Mouse (Mus musculus) embryonic fibroblast, embryonic 13.5 days (primary cell): ENCODE data around the gene Hist1h1c.

Source experiments
- CTCF ChIP-seq: IDR thresholded peaks from 2 replicates; pipeline ENCODE4 v1.5.1; 2011; ENCODE audit warnings: mild to moderate bottlenecking, control low read depth, low read length, moderate library complexity, borderline replicate concordance; ENCODE audit not compliant: insufficient read depth
- POLR2A ChIP-seq: IDR thresholded peaks from 2 replicates; pipeline ENCODE4 v1.6.1; 2011; ENCODE audit warnings: low read depth, mild to moderate bottlenecking, control low read depth, low read length, moderate library complexity

DNA sequence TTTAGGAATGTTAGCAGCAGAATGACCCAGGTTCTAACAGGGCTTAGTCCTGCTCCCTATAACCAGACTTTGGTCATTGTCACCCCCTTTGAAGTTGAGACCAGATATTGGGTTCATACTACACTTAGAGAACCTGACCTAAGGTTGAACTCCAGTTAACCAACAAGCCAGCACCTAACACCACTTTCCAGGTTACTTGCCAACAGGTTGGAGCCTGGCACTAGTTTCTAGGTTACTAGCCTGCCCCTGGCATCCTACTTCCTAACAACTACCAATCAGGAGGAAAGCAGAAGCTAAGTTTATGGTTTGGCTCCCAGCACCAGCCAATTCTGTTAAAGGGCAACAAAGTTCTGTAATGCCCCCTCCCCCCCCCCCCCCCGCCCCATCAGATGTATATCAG, 13.4 kb upstream of the Hist1h1c start:
- TF ChIP-seq POLR2A (no peak), CTCF (no peak)
